Mouse (Mus musculus) stomach, embryonic 14.5 days (tissue): ENCODE results near the gene Traf3ip2. TPM values are rescaled to one million over a fixed set of nuclear protein-coding genes. Genes with fewer than 3 reads are reported as not detected.
A peak's percentile ranks its signal among the peaks of the same experiment; 100 is the strongest.

Experiments
- ATAC-seq: fragments of 200-750 bp; cut with Nextera tagmentation; 2 replicates; pipeline ENCODE4 v1.8.0; 2017; ENCODE audit warnings: low read depth, moderate TSS enrichment; ENCODE audit not compliant: insufficient number of reproducible peaks, insufficient read depth, low FRiP score
- H3K27ac ChIP-seq: fragments of 300-500 bp; sonication (generic); 2 replicates; pipeline ENCODE4 v1.5.1; 2014; ENCODE audit warnings: mild to moderate bottlenecking, low read length, moderate library complexity, mixed read lengths
- H3K27me3 ChIP-seq: fragments of 300-500 bp; sonication (generic); 2 replicates; pipeline ENCODE4 v1.6.1; 2014; ENCODE audit warnings: low read length, control low read depth, mixed read lengths; ENCODE audit not compliant: control insufficient read depth, insufficient read depth
- H3K36me3 ChIP-seq: fragments of 300-500 bp; sonication (generic); 2 replicates; pipeline ENCODE4 v1.6.1; 2014; ENCODE audit warnings: mild to moderate bottlenecking, control low read depth, low read length, moderate library complexity, mixed read lengths; ENCODE audit not compliant: control insufficient read depth, insufficient read depth
- H3K4me1 ChIP-seq: fragments of 300-500 bp; sonication (generic); 2 replicates; pipeline ENCODE4 v1.6.1; 2014; ENCODE audit warnings: low read length, control low read depth, mixed read lengths; ENCODE audit not compliant: control insufficient read depth, insufficient read depth
- H3K4me2 ChIP-seq: fragments of 300-500 bp; sonication (generic); replicated peaks from 2 replicates; pipeline ENCODE4 v1.6.1; 2014; ENCODE audit warnings: low read depth, low read length, control low read depth
- H3K4me3 ChIP-seq: fragments of 300-500 bp; sonication (generic); 2 replicates; pipeline ENCODE4 v1.5.1; 2014; ENCODE audit warnings: low read depth, low read length, control low read depth
- H3K9ac ChIP-seq: fragments of 300-500 bp; sonication (generic); replicated peaks from 2 replicates; pipeline ENCODE4 v1.6.1; 2014; ENCODE audit warnings: low read depth, mild to moderate bottlenecking, control low read depth, low read length, moderate library complexity, mixed read lengths
- H3K9me3 ChIP-seq: fragments of 300-500 bp; sonication (generic); 2 replicates; pipeline ENCODE4 v1.6.1; 2016; ENCODE audit warnings: low read depth, low read length, control low read depth; ENCODE audit not compliant: control insufficient read depth
- WGBS: fragments of 180-500 bp; shearing (Covaris S2); extraction: QIAGEN DNeasy Blood & Tissue Kit; methylation state at CpG from one replicate; pipeline ENCODE4 v1.1.7; 2014; 5-methylcytosine and 5-hydroxymethylcytosine counted together
- polyA plus RNA-seq: library from polyadenylated mRNA; unstranded; fragments of >200 nt; fragmentation: Nextera tagmentation; extraction: Ambion mirVana; gene quantifications from 2 replicates; pipeline ENCODE4 v1.2.1, GENCODE M21; 2014

The Traf3ip2 gene
- polyA plus RNA-seq: 30.2 and 32.6 TPM in 2 replicates

- Histone ChIP-seq H3K4me3 (peak within 1 kb of the TSS; percentile 47), H3K4me1 (peaks cover 29% of the 10 kb centered on the region), H3K9ac (peak within 1 kb of the TSS; percentile 78), H3K27me3 (no peaks in the 10 kb centered on the region), H3K36me3 (no peaks in the 10 kb centered on the region; the same call in 1 of the 2 replicates), H3K9me3 (no peaks in the 10 kb centered on the region), H3K4me2 (peak within 1 kb of the TSS; percentile 54), H3K27ac (peak within 1 kb of the TSS; percentile 98)
- 18% methylated on average over 4 of the region's 4 CpGs for WGBS
- no peak for ATAC-seq
Measured at GRCm38 (mm10) chr10:39612633-39612988, at the start of gene Traf3ip2. TSS of gene Traf3ip2 (plus strand) at chr10:39612934.

- Histone ChIP-seq H3K9me3 (no peaks in the 10 kb centered on the region), H3K4me3 (no peak overlapping the region), H3K4me1 (peaks cover 18% of the 10 kb centered on the region), H3K9ac (no peak overlapping the region; the same call in 1 of the 2 replicates), H3K27ac (peak overlapping the region; percentile 80), H3K36me3 (no peaks in the 10 kb centered on the region; the same call in 1 of the 2 replicates), H3K27me3 (no peaks in the 10 kb centered on the region), H3K4me2 (no peak overlapping the region)
- no peak for ATAC-seq
- WGBS: 34% methylated on average over 24 of the region's 24 CpGs
Measured at GRCm38 (mm10) chr10:39563552-39564223, 49.0 kb upstream of the Traf3ip2 start.

GRCm38 (mm10) chr10:39566901-39567300, 45.8 kb upstream of the Traf3ip2 start:
- Histone ChIP-seq H3K27ac (no peak overlapping the region), H3K4me3 (no peak overlapping the region), H3K27me3 (no peaks in the 10 kb centered on the region), H3K9me3 (no peaks in the 10 kb centered on the region), H3K9ac (no peak overlapping the region), H3K4me2 (no peak overlapping the region), H3K4me1 (peaks cover 15% of the 10 kb centered on the region), H3K36me3 (no peaks in the 10 kb centered on the region; the same call in 1 of the 2 replicates)
- ATAC-seq: peak; percentile 35; the same call in 1 of the 2 replicates
- 72% methylated on average over 12 of the region's 12 CpGs for WGBS

- no peak overlapping the region for H3K27ac ChIP-seq
- H3K36me3 ChIP-seq: no peaks in the 10 kb centered on the region; the same call in 1 of the 2 replicates
- peaks cover 17% of the 10 kb centered on the region for H3K4me1 ChIP-seq
- H3K27me3 ChIP-seq: no peaks in the 10 kb centered on the region
- no peak for ATAC-seq
- H3K9ac ChIP-seq: no peak overlapping the region
- H3K4me3 ChIP-seq: no peak overlapping the region
- no peaks in the 10 kb centered on the region for H3K9me3 ChIP-seq
- H3K4me2 ChIP-seq: no peak overlapping the region
- WGBS: 59% methylated on average over 4 of the region's 4 CpGs
Measured at GRCm38 (mm10) chr10:39568991-39569390, 43.7 kb upstream of the Traf3ip2 start.

GRCm38 (mm10) chr10:39571011-39571410, 41.7 kb upstream of the Traf3ip2 start:
- 17% methylated on average over 7 of the region's 7 CpGs for WGBS
- Histone ChIP-seq H3K27ac (peak overlapping the region; percentile 58; the same call in 1 of the 2 replicates), H3K4me1 (peaks cover 17% of the 10 kb centered on the region), H3K4me2 (no peak overlapping the region), H3K4me3 (no peak overlapping the region), H3K36me3 (no peaks in the 10 kb centered on the region), H3K27me3 (no peaks in the 10 kb centered on the region), H3K9me3 (no peaks in the 10 kb centered on the region), H3K9ac (no peak overlapping the region)
- no peak for ATAC-seq

- Histone ChIP-seq H3K9ac (no peak overlapping the region), H3K4me3 (no peak overlapping the region), H3K27me3 (no peaks in the 10 kb centered on the region), H3K27ac (peak overlapping the region; percentile 21; the same call in 1 of the 2 replicates), H3K4me2 (no peak overlapping the region), H3K4me1 (peaks cover 17% of the 10 kb centered on the region), H3K9me3 (no peaks in the 10 kb centered on the region), H3K36me3 (no peaks in the 10 kb centered on the region)
- WGBS: 53% methylated on average over 9 of the region's 9 CpGs
- no peak for ATAC-seq
Measured at GRCm38 (mm10) chr10:39572050-39572671, 40.6 kb upstream of the Traf3ip2 start.

- Histone ChIP-seq H3K9me3 (no peaks in the 10 kb centered on the region), H3K27me3 (no peaks in the 10 kb centered on the region), H3K36me3 (no peaks in the 10 kb centered on the region), H3K4me3 (no peak overlapping the region), H3K4me2 (no peak overlapping the region), H3K27ac (0 out of 2 replicates have a peak overlapping the region, but pooled peaks have one; percentile 21), H3K9ac (no peak overlapping the region), H3K4me1 (peaks cover 17% of the 10 kb centered on the region)
- WGBS: 21% methylated on average over 6 of the region's 6 CpGs
- ATAC-seq: no peak
Measured at GRCm38 (mm10) chr10:39572672-39573051, 40.1 kb upstream of the Traf3ip2 start.

- no peak overlapping the region for H3K9ac ChIP-seq
- no peak overlapping the region for H3K4me3 ChIP-seq
- no peaks in the 10 kb centered on the region for H3K27me3 ChIP-seq
- no peak overlapping the region for H3K27ac ChIP-seq
- ATAC-seq: no peak
- no peaks in the 10 kb centered on the region for H3K36me3 ChIP-seq
- 90% methylated on average over 6 of the region's 6 CpGs for WGBS
- no peaks in the 10 kb centered on the region for H3K9me3 ChIP-seq
- H3K4me2 ChIP-seq: no peak overlapping the region
- H3K4me1 ChIP-seq: peaks cover 10% of the 10 kb centered on the region
Measured at GRCm38 (mm10) chr10:39576466-39576865, 36.3 kb upstream of the Traf3ip2 start.
